Mouse (Mus musculus) midbrain, embryonic 14.5 days (tissue): ENCODE measurements at regions not wholly inside any gene's neighbourhood (a gene's known extent, or its start where the extent isn't known, plus 50 kb on each side); places are given as distances from the start of the nearest gene placed in this dataset.

Source experiments
- ATAC-seq: fragments of 200-750 bp; cut with Nextera tagmentation; 2 replicates; pipeline ENCODE4 v1.8.0; 2017; ENCODE audit warnings: moderate number of reproducible peaks, moderate library complexity; ENCODE audit not compliant: low FRiP score, low TSS enrichment
- DNase-seq: peaks from one replicate; pipeline ENCODE4 v3.0.0-alpha.2; 2015
- H3K27ac ChIP-seq: fragments of 300-500 bp; sonication (generic); replicated peaks from 2 replicates; pipeline ENCODE4 v1.5.1; 2014; ENCODE audit warnings: mild to moderate bottlenecking, low read depth, low read length, moderate library complexity
- H3K27me3 ChIP-seq: fragments of 300-500 bp; sonication (generic); 2 replicates; pipeline ENCODE4 v1.6.1; 2014; ENCODE audit warnings: low read length, control low read depth, mixed read lengths; ENCODE audit not compliant: control insufficient read depth, insufficient read depth
- H3K36me3 ChIP-seq: fragments of 300-500 bp; sonication (generic); 2 replicates; pipeline ENCODE4 v1.6.1; 2014; ENCODE audit warnings: low read length, control low read depth; ENCODE audit not compliant: control insufficient read depth, insufficient read depth
- H3K4me1 ChIP-seq: fragments of 300-500 bp; sonication (generic); 2 replicates; pipeline ENCODE4 v1.6.1; 2014; ENCODE audit warnings: mild to moderate bottlenecking, antibody characterized with exemption, low read length, control low read depth; ENCODE audit not compliant: control insufficient read depth, insufficient read depth
- H3K4me2 ChIP-seq: fragments of 300-500 bp; sonication (generic); 2 replicates; pipeline ENCODE4 v1.6.1; 2014; ENCODE audit warnings: mild to moderate bottlenecking, low read length, moderate library complexity
- H3K4me3 ChIP-seq: fragments of 300-500 bp; sonication (generic); replicated peaks from 2 replicates; pipeline ENCODE4 v1.5.1; 2014; ENCODE audit warnings: low read depth, low read length
- H3K9ac ChIP-seq: fragments of 300-500 bp; sonication (generic); replicated peaks from 2 replicates; pipeline ENCODE4 v1.6.1; 2014; ENCODE audit warnings: mild to moderate bottlenecking, low read length, moderate library complexity
- H3K9me3 ChIP-seq: fragments of 300-500 bp; sonication (generic); 2 replicates; pipeline ENCODE4 v1.6.1; 2016; ENCODE audit warnings: low read length, control low read depth, mixed read lengths; ENCODE audit not compliant: control insufficient read depth
- WGBS: fragments of 180-500 bp; shearing (Covaris S2); extraction: QIAGEN DNeasy Blood & Tissue Kit; methylation state at CpG from one replicate; pipeline ENCODE4 v1.1.7; 2014; 5-methylcytosine and 5-hydroxymethylcytosine counted together

GRCm38 (mm10) chr10:35654548-35655180, 57.0 kb downstream of the Amd2 start:
- no peaks in the 10 kb centered on the region for H3K27me3 ChIP-seq
- H3K4me3 ChIP-seq, result no peak overlapping the region
- no peaks in the 10 kb centered on the region for H3K9me3 ChIP-seq
- H3K27ac ChIP-seq, result no peak overlapping the region
- ATAC-seq (no peak; the same call in 1 of the 2 replicates), DNase-seq (peak; percentile 56)
- H3K9ac ChIP-seq, result no peak overlapping the region
- H3K4me1 ChIP-seq, result peaks cover 4% of the 10 kb centered on the region; the same call in 1 of the 2 replicates
- no peak overlapping the region for H3K4me2 ChIP-seq
- H3K36me3 ChIP-seq, result no peaks in the 10 kb centered on the region

- ATAC-seq, result no peak
- Histone ChIP-seq H3K4me3 (no peak overlapping the region), H3K27ac (no peak overlapping the region), H3K9me3 (no peaks in the 10 kb centered on the region), H3K27me3 (no peaks in the 10 kb centered on the region), H3K4me1 (peaks cover 4% of the 10 kb centered on the region; the same call in 1 of the 2 replicates), H3K4me2 (no peak overlapping the region), H3K36me3 (no peaks in the 10 kb centered on the region), H3K9ac (no peak overlapping the region)
- DNase-seq, result no peak
- WGBS, result 65% methylated on average over 2 of the region's 2 CpGs
Observed at GRCm38 (mm10) chr10:35649930-35650329, 61.8 kb downstream of the Amd2 start.

GRCm38 (mm10) chr10:35620853-35621252, 90.8 kb downstream of the Amd2 start:
- WGBS, result 94% methylated on average over 1 of the region's 1 CpGs
- no peak overlapping the region for H3K9ac ChIP-seq
- H3K9me3 ChIP-seq, result no peaks in the 10 kb centered on the region
- H3K4me3 ChIP-seq, result no peak overlapping the region
- no peaks in the 10 kb centered on the region for H3K36me3 ChIP-seq
- H3K4me1 ChIP-seq, result no peaks in the 10 kb centered on the region
- no peak overlapping the region for H3K4me2 ChIP-seq
- no peaks in the 10 kb centered on the region for H3K27me3 ChIP-seq
- DNase-seq, result no peak
- H3K27ac ChIP-seq, result no peak overlapping the region
- ATAC-seq, result no peak

GRCm38 (mm10) chr10:35586251-35586650, 125.4 kb downstream of the Amd2 start:
- Histone ChIP-seq H3K4me3 (no peak overlapping the region), H3K27ac (no peak overlapping the region), H3K36me3 (no peaks in the 10 kb centered on the region), H3K9me3 (no peaks in the 10 kb centered on the region), H3K4me2 (no peak overlapping the region), H3K4me1 (no peaks in the 10 kb centered on the region), H3K9ac (no peak overlapping the region), H3K27me3 (no peaks in the 10 kb centered on the region)
- 85% methylated on average over 1 of the region's 1 CpGs for WGBS
- no peak for DNase-seq
- no peak for ATAC-seq
